Mouse (Mus musculus) layer of hippocampus, postnatal 25 days (tissue): ENCODE measurements at regions not wholly inside any gene's neighbourhood (a gene's known extent, or its start where the extent isn't known, plus 50 kb on each side); places are given as distances from the start of the nearest gene placed in this dataset.

Experiments used
- microRNA-seq, 2 experiments: library from miRNA; unstranded; fragments of <30 nt; microRNA quantifications; one replicate each; pipeline ENCODE4 v1.2.0; 2021

Small RNA genes lying in the stretch of these regions (microRNA-seq; reads per million reads assigned to microRNA genes)
- gene Mir6363: 0 reads per million in 2 experiments
